Mouse (Mus musculus): ENCODE measurements around the gene Cdc6.

- TF ChIP-seq POLR2A (IDR thresholded peaks at IDR 0.05; ENCODE audit: insufficient read depth, low read length) (no peak), EP300 (IDR thresholded peaks at IDR 0.05; ENCODE audit: insufficient read depth, low read depth, low read length) (no peak), CTCF (IDR thresholded peaks at IDR 0.05; ENCODE audit: low read depth, low read length) (no peak)
Measured at GRCm38 (mm10) chr11:98871416-98871815, 36.2 kb upstream of the Cdc6 start.

Data from ES-Bruce4 (cell line).